Mouse (Mus musculus) liver, embryonic 14.5 days (tissue): ENCODE data around the gene AI413582.

Experiments used
- CTCF ChIP-seq: IDR thresholded peaks from 2 replicates; pipeline ENCODE4 v1.5.1; 2016; ENCODE audit warnings: antibody characterized with exemption, low read depth, control low read depth
- EP300 ChIP-seq: IDR thresholded peaks from 2 replicates; pipeline ENCODE4 v1.6.1; 2016; ENCODE audit warnings: antibody characterized with exemption, low read depth

DNA sequence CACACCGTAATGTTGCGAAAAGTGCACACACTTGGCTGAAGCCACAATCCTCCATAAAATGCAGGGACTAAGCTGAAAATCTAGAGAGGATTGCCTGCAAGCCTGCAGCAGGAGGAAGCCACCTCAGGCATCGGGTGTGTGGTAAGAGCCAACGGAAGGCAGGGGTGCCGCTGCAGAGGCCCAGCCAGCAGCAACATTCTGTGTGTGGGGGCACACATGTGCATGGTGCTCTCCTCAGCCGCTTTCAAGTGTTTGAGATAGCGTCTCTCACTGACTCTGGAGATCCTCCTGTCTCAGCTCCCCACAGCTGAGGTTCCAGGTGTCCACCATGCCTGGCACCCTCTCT lies 27.0 kb upstream of the AI413582 start:
- TF ChIP-seq CTCF: no peak
- no peak for TF ChIP-seq EP300
